Mouse (Mus musculus) forebrain, embryonic 16.5 days (tissue): ENCODE results near the gene Rab11a. TPM values are rescaled to one million over a fixed set of nuclear protein-coding genes. Genes with fewer than 3 reads are reported as not detected.
"Not testable (repeated sequence)": the region's sequence is repeated elsewhere in the genome, so short reads cannot be mapped to it uniquely, and the experiment has no call there.

Experiments
- ATAC-seq: fragments of 200-750 bp; cut with Nextera tagmentation; 2 replicates; pipeline ENCODE4 v1.8.0; 2017; ENCODE audit warnings: mild to moderate bottlenecking, moderate library complexity
- H3K27ac ChIP-seq: fragments of 300-500 bp; sonication (generic); 2 replicates; pipeline ENCODE4 v1.5.1; 2014; ENCODE audit warnings: low read length, control low read depth
- H3K27me3 ChIP-seq: fragments of 300-500 bp; sonication (generic); replicated peaks from 2 replicates; pipeline ENCODE4 v1.6.1; 2014; ENCODE audit warnings: low read length; ENCODE audit not compliant: control insufficient read depth, insufficient read depth
- H3K36me3 ChIP-seq: fragments of 300-500 bp; sonication (generic); 2 replicates; pipeline ENCODE4 v1.6.1; 2014; ENCODE audit not compliant: control insufficient read depth, insufficient read depth
- H3K4me1 ChIP-seq: fragments of 300-500 bp; sonication (generic); replicated peaks from 2 replicates; pipeline ENCODE4 v1.6.1; 2014; ENCODE audit warnings: low read length; ENCODE audit not compliant: control insufficient read depth, insufficient read depth
- H3K4me2 ChIP-seq: fragments of 300-500 bp; sonication (generic); 2 replicates; pipeline ENCODE4 v1.6.1; 2014; ENCODE audit warnings: mild to moderate bottlenecking, low read length, control low read depth
- H3K4me3 ChIP-seq: fragments of 300-500 bp; sonication (generic); replicated peaks from 2 replicates; pipeline ENCODE4 v1.5.1; 2014; ENCODE audit warnings: mild to moderate bottlenecking, low read length, control low read depth
- H3K9ac ChIP-seq: fragments of 300-500 bp; sonication (generic); replicated peaks from 2 replicates; pipeline ENCODE4 v1.6.1; 2014; ENCODE audit warnings: low read depth, low read length, control low read depth
- H3K9me3 ChIP-seq: fragments of 300-500 bp; sonication (generic); 2 replicates; pipeline ENCODE4 v1.6.1; 2016; ENCODE audit warnings: low read length; ENCODE audit not compliant: control insufficient read depth
- WGBS: fragments of 180-500 bp; shearing (Covaris S2); extraction: QIAGEN DNeasy Blood & Tissue Kit; methylation state at CpG from one replicate; pipeline ENCODE4 v1.1.7; 2014; 5-methylcytosine and 5-hydroxymethylcytosine counted together
- polyA plus RNA-seq: library from polyadenylated mRNA; unstranded; fragments of >200 nt; fragmentation: Nextera tagmentation; extraction: Ambion mirVana; gene quantifications from 2 replicates; pipeline ENCODE4 v1.2.1, GENCODE M21; 2015

Rab11a gene
- polyA plus RNA-seq, 1 experiment from 2014 or later, result 396 TPM

- not testable (repeated sequence) for H3K36me3 ChIP-seq, ATAC-seq, H3K27me3 ChIP-seq, H3K4me3 ChIP-seq, H3K9me3 ChIP-seq, H3K27ac ChIP-seq, H3K4me1 ChIP-seq, H3K4me2 ChIP-seq, H3K9ac ChIP-seq
- 90% methylated on average over 7 of the region's 7 CpGs for WGBS
These were observed 2.6 kb downstream of the Rab11a start for GRCm38 (mm10) chr9:64734992-64735391.

- no peak overlapping the region for H3K9ac ChIP-seq
- no peak overlapping the region for H3K4me3 ChIP-seq
- H3K4me1 ChIP-seq, result peaks cover 8% of the 10 kb centered on the region
- H3K9me3 ChIP-seq, result no peaks in the 10 kb centered on the region
- no peak overlapping the region for H3K27ac ChIP-seq
- 83% methylated on average over 6 of the region's 6 CpGs for WGBS
- no peaks in the 10 kb centered on the region for H3K27me3 ChIP-seq
- no peaks in the 10 kb centered on the region for H3K36me3 ChIP-seq
- H3K4me2 ChIP-seq, result no peak overlapping the region
- no peak for ATAC-seq
These were observed 3.4 kb downstream of the Rab11a start for GRCm38 (mm10) chr9:64734166-64734565.

GRCm38 (mm10) chr9:64731029-64731560, 6.5 kb downstream of the Rab11a start:
- WGBS, result 92% methylated on average over 3 of the region's 3 CpGs

GRCm38 (mm10) chr9:64726454-64726853, 11.1 kb downstream of the Rab11a start:
- Histone ChIP-seq H3K4me3 (no peak overlapping the region), H3K9me3 (no peaks in the 10 kb centered on the region), H3K27me3 (no peaks in the 10 kb centered on the region), H3K9ac (no peak overlapping the region), H3K4me1 (no peaks in the 10 kb centered on the region), H3K4me2 (no peak overlapping the region), H3K36me3 (peaks cover 15% of the 10 kb centered on the region), H3K27ac (no peak overlapping the region)
- no peak for ATAC-seq
- 97% methylated on average over 5 of the region's 5 CpGs for WGBS

More at GRCm38 (mm10) chr9:64731029-64731560, 6.5 kb downstream of the Rab11a start:
- Histone ChIP-seq H3K27me3 (no peaks in the 10 kb centered on the region), H3K27ac (no peak overlapping the region), H3K4me1 (peaks cover 4% of the 10 kb centered on the region), H3K4me2 (no peak overlapping the region), H3K9me3 (no peaks in the 10 kb centered on the region), H3K9ac (no peak overlapping the region), H3K4me3 (no peak overlapping the region), H3K36me3 (peaks cover 6% of the 10 kb centered on the region; the same call in 1 of the 2 replicates)
- ATAC-seq, result no peak

- ATAC-seq, result no peak
- Histone ChIP-seq H3K36me3 (peaks cover under 1% of the 10 kb centered on the region; the same call in 1 of the 2 replicates), H3K4me1 (no peaks in the 10 kb centered on the region), H3K27me3 (no peaks in the 10 kb centered on the region), H3K9ac (no peak overlapping the region), H3K27ac (no peak overlapping the region), H3K4me2 (no peak overlapping the region), H3K9me3 (no peaks in the 10 kb centered on the region), H3K4me3 (no peak overlapping the region)
- WGBS, result 82% methylated on average over 5 of the region's 5 CpGs
These were observed 17.9 kb downstream of the Rab11a start for GRCm38 (mm10) chr9:64719526-64720163.

- H3K36me3 ChIP-seq, H3K4me3 ChIP-seq, H3K27me3 ChIP-seq, H3K9ac ChIP-seq, H3K9me3 ChIP-seq, H3K4me1 ChIP-seq, H3K4me2 ChIP-seq, H3K27ac ChIP-seq, ATAC-seq: not testable (repeated sequence)
- 98% methylated on average over 3 of the region's 5 CpGs for WGBS
These were observed 27.3 kb downstream of the Rab11a start for GRCm38 (mm10) chr9:64710291-64710690.

- no peak for ATAC-seq
- Histone ChIP-seq H3K36me3 (peaks cover 8% of the 10 kb centered on the region), H3K4me1 (no peaks in the 10 kb centered on the region), H3K9ac (no peak overlapping the region), H3K27me3 (no peaks in the 10 kb centered on the region), H3K9me3 (no peaks in the 10 kb centered on the region), H3K27ac (no peak overlapping the region), H3K4me2 (no peak overlapping the region), H3K4me3 (no peak overlapping the region)
- 93% methylated on average over 5 of the region's 5 CpGs for WGBS
These were observed 33.3 kb downstream of the Rab11a start for GRCm38 (mm10) chr9:64704073-64704840.

GRCm38 (mm10) chr9:64703420-64703965, 34.1 kb downstream of the Rab11a start:
- Histone ChIP-seq H3K4me1 (no peaks in the 10 kb centered on the region), H3K27me3 (no peaks in the 10 kb centered on the region), H3K36me3 (peaks cover 7% of the 10 kb centered on the region), H3K9me3 (no peaks in the 10 kb centered on the region), H3K27ac (no peak overlapping the region), H3K4me3 (no peak overlapping the region), H3K4me2 (no peak overlapping the region), H3K9ac (no peak overlapping the region)
- ATAC-seq, result no peak

GRCm38 (mm10) chr9:64702937-64703336, 34.6 kb downstream of the Rab11a start:
- H3K27ac ChIP-seq, result no peak overlapping the region
- WGBS, result 76% methylated on average over 2 of the region's 2 CpGs
- H3K36me3 ChIP-seq, result peaks cover 5% of the 10 kb centered on the region; the same call in 1 of the 2 replicates
- no peak for ATAC-seq
- H3K9me3 ChIP-seq, result no peaks in the 10 kb centered on the region
- no peaks in the 10 kb centered on the region for H3K27me3 ChIP-seq
- no peak overlapping the region for H3K4me3 ChIP-seq
- H3K4me2 ChIP-seq, result no peak overlapping the region
- H3K9ac ChIP-seq, result no peak overlapping the region
- no peaks in the 10 kb centered on the region for H3K4me1 ChIP-seq
